Mouse (Mus musculus): ENCODE measurements at regions not wholly inside any gene's neighbourhood (a gene's known extent, or its start where the extent isn't known, plus 50 kb on each side); places are given as distances from the start of the nearest gene placed in this dataset.

GRCm38 (mm10) chr13:115673729-115674128, 572.0 kb upstream of the Itga1 start:
- no peak for DNase-seq (ENCODE audit: low spot score in 2 of 2)

DNA sequence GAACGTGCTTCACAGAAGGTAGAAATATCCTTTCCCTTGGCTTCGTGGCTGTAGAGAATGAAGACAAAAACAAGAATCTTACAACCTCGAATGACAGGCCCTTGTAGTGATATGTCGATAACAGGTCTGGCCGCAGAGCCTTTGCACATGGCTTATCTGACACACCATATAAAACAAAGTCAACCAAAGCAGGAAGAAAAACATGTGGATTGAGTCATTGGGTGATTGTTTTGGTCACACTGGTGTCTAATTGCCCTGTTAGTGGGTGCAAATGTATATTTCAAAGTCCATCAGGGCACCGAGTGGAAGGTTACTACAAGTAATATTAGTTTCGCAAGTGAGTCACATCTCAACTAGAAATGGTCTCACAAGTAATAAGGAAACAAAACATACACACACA, 569.9 kb upstream of the Itga1 start:
- no peak for DNase-seq (ENCODE audit: low spot score in 2 of 2)

- DNase-seq (ENCODE audit: low spot score in 2 of 2): no peak
These were observed 567.8 kb upstream of the Itga1 start for GRCm38 (mm10) chr13:115669516-115669915.

DNA sequence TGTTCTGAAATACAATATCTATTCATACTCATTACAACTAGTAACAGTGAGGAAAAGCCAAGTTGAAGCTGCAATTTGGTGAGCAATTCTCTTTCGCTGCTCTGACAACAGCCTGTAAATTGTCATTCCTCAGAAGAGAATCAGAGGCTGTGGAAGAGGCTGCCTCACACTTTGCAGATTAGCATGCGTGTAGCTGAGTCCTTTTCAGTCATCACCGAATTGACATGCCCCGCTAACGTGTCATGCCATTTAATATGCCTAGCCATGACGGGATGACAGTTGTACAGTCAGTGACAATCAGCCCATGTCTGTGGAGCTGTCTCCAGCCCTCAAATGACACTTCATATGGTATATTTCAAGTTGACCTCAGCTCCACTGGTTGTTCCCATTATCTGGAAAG, 553.4 kb upstream of the Itga1 start:
- no peak for DNase-seq (ENCODE audit: low spot score in 2 of 2)

- no peak for DNase-seq (ENCODE audit: low spot score in 2 of 2)
These were observed 551.2 kb upstream of the Itga1 start for GRCm38 (mm10) chr13:115652935-115653334.

- DNase-seq (ENCODE audit: low spot score in 2 of 2): no peak
These were observed 550.6 kb upstream of the Itga1 start for GRCm38 (mm10) chr13:115652352-115652751.

DNA sequence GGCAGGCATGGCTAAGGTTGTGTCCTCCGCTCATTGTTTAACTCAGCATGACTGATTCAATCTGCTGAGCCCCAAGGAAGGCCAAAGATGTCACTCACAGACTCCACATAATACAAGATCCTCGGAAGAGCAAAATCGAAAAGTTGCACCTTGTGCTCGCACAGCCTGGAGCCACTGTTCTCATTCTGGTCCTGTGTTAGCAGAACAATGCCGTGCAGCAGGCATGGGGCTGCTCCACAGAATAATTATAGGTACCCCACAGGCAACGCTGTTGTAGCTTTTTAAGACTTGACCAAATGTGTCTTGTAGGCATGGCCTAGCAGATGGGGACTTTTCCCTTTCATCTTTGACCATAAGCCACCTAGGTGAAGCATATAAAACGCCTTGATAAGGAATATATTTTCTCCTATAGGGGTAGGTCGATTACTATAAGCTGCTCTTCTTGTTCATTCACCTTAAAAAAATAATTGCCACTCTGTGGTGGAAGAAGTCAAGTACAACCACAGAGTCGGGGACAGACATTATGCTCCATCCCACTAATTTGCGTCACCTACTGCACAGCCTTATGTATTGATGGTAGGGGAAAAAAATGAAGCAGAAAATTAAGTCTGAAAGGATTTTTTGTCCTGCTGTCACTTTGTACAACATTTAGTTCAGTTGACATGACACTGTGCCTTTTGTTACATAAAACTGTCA, 529.8 kb upstream of the Itga1 start:
- no peak for DNase-seq (ENCODE audit: low spot score in 2 of 2)

DNA sequence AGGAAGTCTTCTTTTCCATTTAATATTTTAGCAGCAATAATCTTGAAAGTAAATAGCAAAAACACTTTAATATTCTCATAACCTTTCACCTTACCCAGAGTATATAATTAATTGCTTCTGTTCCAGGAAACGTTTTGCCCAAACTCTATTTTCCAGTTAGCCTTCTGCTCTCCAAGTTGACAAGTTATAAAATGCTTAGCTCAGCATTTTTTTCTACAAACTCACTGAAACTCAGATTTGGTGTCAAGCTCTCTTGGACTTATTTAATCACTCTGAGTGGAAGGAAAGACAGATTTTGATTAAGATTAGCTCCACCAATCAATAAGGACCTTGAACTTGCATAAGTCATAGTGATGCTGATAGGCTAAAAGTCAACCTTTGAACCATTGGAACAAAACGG, 528.8 kb upstream of the Itga1 start:
- DNase-seq (ENCODE audit: low spot score in 2 of 2): no peak

GRCm38 (mm10) chr13:115613174-115613573, 511.4 kb upstream of the Itga1 start:
- DNase-seq (ENCODE audit: low spot score in 2 of 2): no peak

DNA sequence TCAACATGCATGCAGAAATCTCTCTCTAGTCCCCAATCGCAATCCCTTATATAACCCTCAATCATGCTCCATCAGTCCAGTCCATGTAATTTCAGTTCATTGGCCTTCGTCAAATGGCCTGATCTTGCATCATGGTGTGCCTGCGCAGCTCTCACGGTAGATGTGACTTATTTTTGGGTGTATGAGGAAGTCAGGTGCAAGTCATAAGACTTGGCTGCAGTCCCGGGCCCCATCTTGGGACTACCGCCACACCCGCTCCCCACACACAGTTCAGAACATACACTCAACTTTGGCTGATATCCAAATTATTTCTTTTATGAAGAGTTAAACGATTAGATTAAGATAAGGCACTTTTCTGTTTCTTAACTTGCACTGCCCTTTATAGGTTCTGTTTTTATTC, 504.7 kb upstream of the Itga1 start:
- DNase-seq (ENCODE audit: low spot score in 2 of 2): no peak

- DNase-seq (ENCODE audit: low spot score in 2 of 2): no peak
These were observed 493.4 kb upstream of the Itga1 start for GRCm38 (mm10) chr13:115595126-115595671.

- DNase-seq (ENCODE audit: low spot score in 2 of 2): no peak
These were observed 474.2 kb upstream of the Itga1 start for GRCm38 (mm10) chr13:115575967-115576366.

GRCm38 (mm10) chr13:115575052-115575891, 473.5 kb upstream of the Itga1 start:
- no peak for DNase-seq (ENCODE audit: low spot score in 2 of 2)

- no peak for DNase-seq (ENCODE audit: low spot score in 2 of 2)
These were observed 439.4 kb upstream of the Itga1 start for GRCm38 (mm10) chr13:115541167-115541566.

GRCm38 (mm10) chr13:115535900-115536299, 434.1 kb upstream of the Itga1 start:
- no peak for DNase-seq (ENCODE audit: low spot score in 2 of 2)

DNA sequence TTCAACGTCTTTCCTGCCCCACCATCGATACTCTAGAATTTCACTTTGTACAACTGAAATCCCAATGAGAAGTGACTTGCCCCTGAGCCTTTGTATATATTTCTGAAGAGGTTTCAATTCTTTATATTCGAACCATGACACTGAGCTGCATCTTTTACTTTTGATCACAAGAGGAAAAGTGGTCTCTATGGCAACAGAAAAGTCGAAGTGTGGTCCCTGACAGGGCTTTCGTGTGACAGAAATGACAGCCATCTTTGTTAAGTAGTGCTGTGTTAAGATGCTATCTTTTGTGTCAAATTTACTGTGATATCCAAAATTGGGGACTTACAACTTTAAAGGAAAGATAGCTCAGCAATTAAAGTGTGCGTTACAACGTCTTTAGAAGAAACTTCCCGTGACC, 412.1 kb upstream of the Itga1 start:
- DNase-seq (ENCODE audit: low spot score in 2 of 2): no peak

- DNase-seq (ENCODE audit: low spot score in 2 of 2): no peak
These were observed 410.4 kb upstream of the Itga1 start for GRCm38 (mm10) chr13:115512214-115512613.

DNA sequence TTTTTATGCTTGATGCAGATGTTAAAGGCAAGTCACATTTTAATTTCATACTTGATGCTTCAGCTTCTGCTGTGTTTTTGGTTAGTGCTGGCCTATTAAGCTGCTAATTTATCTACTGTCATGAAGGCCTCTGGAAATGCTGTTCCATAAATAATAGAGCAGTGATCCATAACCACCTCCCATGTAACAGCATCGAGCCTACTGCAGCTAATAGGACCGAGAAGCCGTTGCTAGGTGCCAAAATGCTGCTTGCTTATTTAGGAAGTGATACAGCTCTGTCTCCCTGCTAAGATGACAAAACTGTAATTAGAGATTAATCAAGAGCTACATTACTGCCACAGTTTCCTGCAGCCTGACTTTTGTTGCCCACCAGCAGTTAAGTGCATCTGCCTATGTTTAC, 406.9 kb upstream of the Itga1 start:
- peak; percentile 4 to 6 for DNase-seq (ENCODE audit: low spot score in 2 of 2)

GRCm38 (mm10) chr13:115494399-115494798, 392.6 kb upstream of the Itga1 start:
- DNase-seq (ENCODE audit: low spot score in 2 of 2): no peak

DNA sequence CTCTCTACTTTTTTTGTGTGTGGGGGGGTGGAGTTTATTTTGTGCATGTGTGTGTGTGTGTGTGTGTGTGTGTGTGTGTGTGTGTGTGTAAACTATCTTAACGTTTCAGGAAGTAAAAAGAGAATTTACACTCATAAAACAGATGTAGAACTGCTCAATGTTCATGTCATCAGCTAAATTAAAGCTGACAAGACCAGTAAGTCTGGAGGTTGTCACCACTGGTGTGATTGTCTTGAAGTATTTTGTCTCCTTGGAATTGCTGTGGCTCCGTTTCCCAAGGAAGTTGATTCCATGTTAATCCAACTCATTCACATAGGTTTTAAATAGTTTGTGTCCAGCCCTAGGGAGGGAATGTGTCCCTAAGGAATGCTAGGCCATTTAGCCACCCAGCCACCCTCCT, 374.1 kb upstream of the Itga1 start:
- DNase-seq (ENCODE audit: low spot score in 2 of 2): no peak

- DNase-seq (ENCODE audit: low spot score in 2 of 2): no peak
These were observed 363.9 kb upstream of the Itga1 start for GRCm38 (mm10) chr13:115465689-115466088.

GRCm38 (mm10) chr13:115451244-115451643, 349.5 kb upstream of the Itga1 start:
- no peak for DNase-seq (ENCODE audit: low spot score in 2 of 2)

Measured in right cerebral cortex, adult 2 months (tissue).